Mouse (Mus musculus) layer of hippocampus, adult 9-10 months (tissue): Measurements from ENCODE around the gene Zfp993.
"Not testable (repeated sequence)": the region's sequence is repeated elsewhere in the genome, so short reads cannot be mapped to it uniquely, and the experiment has no call there.

Source experiments
- DNase-seq: peaks from one replicate; pipeline ENCODE4 v3.0.0; 2022; ENCODE audit warnings: low spot score

Gene Zfp993

DNA sequence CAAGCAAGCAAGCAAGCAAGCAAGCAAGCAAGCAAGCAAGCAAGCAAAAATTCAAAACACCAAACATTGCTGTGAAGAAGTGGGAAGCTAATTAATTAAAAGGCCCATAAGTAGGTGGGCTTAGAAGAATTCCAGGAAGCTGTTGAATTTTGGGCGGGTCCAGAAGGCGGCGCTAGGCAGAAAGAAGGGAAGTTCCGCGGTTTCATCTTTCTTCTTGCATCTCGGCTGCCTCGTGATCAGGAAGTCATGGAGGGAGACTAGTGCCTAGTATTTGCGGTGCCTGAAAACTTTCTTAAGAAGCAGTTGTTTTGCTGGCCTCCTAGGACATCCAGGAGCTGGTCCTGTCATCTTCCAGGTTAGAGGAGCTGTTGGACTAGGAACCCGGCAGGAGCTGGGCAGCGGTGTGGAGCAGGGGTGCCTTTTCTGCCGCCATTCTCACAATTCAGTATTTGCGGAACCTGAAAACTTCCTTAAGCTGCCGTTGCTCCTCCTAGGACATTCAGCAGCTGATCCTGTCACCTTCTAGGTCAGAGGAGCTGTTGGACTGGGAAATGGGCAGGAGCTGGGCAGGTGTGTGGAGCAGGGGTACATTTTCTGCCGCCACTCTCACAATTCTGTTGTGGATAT lies at the start of gene Zfp993:
Zfp993 (plus strand) TSS at position 188 of the 627 bp plus-strand sequence.
- DNase-seq, result not testable (repeated sequence)

DNA sequence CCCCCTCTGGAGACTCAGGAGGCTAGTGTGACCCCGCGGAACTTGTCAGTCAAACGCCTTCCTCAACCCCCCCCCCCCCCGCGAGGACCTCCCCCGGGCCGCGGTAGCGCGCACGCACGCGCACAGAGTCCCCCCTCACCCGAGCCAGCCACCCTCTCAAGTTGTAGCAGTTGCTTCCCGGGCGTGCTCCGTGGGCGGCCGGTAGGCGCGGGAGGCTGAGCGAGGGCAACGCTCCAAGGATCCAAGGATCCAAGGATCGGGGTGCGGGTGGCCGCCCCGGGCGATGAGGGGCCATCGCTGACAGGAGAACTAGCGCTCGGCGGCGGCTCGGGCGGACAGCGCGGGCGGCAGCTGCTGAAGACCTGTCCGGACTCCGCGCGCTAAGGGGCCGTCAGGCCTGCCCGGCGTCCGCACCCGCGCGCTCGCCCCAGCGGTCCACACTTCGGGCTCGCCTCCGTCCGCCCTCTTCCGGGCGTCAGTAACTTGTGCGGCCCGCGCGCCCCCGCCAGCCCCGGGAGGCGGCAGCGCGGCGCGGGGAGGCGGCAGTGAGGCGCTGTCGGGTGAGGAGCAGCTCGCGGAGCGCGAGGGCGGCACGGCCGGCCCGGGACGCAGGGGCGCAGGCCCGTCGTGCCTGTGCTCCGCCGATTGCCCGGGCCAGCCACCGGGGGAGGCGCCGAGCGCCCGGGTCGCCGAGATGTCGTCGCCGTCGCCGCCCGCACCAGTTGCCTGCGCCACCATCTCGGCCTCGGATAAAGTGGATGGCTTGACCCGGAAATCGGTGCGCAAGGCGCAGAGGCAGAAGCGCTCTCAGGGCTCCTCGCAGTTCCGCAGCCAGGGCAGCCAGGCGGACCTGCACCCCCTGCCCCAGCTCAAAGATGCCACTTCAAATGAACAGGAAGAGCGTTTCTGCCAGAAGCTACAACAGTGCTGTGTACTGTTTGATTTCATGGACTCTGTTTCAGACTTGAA lies 30.6 kb upstream of the Zfp993 start:
- DNase-seq, result not testable (repeated sequence)

DNA sequence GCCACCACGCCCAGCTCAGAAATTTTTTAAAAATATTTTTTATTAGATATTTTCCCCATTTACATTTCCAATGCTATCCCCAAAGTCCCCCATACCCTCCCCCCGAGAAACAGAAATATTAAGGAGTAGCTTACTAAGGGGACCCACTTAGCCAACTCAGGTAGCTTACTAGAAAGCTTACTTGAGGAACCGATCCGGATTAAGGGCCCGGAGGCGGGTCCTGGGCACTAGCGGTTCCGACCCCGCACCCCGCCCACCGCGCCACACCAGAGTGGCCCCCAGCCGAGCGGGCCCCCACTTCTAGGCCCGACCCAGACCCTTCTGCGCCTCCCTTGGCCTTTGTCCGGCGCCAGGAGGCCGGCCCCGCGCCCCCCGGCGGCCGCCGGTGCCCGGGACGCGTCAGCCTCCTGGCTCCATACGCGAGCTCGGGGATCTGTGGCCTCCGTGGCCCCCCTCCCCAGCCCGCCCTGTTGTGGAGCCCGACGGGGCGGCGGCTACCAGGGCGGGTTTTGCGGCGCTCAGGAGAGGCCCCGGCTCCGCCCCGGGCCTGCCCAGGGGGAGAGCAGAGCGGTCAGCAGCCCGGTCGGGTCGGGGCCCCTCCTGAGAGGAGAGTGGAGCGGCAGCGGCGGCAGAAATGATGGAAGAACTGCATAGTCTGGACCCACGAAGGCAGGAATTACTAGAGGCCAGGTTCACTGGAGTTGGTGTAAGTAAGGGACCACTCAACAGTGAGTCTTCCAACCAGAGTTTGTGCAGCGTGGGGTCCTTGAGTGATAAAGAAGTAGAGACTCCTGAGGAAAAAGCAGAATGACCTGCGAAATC lies 7.0 kb upstream of the Zfp993 start:
- not testable (repeated sequence) for DNase-seq

DNA sequence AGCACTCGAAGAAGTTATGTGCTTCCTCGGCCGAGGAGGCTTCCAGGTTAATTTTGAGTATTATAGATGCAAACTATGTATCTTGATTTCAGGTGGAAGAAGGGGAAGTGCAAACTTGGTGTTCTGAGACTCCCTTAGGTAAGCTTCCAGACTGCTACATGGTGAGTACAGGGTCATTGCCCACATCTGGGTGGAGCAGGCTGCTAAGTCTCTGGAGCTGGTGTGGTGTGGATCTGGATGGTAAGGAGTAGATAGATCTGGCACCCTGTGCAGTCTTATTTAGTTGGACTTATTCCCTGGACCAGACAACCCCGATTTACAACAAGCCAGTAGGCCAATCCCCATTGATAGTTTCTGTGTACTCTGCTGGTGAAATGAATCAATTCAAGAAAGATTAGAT lies 33.6 kb downstream of the Zfp993 start:
- DNase-seq, result not testable (repeated sequence)

DNA sequence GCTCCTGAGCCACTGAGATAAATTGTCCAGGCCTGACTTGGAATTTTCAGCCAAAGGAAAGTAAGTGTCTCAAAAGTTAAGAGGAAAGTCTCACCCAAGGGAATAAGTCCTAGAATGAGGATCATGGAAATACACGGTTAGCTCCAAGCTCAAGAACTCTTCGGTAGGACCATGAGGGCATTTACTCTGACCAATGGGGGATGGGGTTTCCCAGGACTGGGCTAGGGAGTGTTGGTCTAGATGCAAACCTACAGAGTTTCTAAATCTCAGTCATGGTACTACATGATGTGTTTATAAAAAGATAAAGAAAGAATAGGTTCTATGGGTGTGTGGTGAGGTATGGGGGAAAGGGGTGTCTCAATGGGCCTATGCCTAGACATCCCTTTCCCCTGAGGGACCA lies 38.9 kb downstream of the Zfp993 start:
- not testable (repeated sequence) for DNase-seq

DNA sequence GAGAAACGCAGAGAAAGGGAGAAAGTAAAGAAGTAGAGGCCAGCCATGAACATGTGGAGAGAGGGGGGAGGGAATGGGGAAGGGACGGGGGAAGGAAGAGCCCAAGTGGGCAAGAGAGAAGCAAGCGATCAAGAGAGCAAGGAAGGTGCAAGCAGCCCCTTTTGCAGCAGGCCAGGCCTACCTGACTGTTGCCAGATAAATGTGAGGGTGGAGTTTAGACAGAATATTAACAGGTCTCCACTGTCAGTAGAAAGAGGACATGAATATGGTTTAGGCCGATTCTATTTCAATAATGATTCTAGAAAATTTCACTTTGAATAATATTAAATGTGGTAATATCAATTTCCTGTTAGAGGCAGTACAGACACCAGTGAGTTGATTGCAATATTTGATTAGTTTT lies 39.4 kb downstream of the Zfp993 start:
- not testable (repeated sequence) for DNase-seq

DNA sequence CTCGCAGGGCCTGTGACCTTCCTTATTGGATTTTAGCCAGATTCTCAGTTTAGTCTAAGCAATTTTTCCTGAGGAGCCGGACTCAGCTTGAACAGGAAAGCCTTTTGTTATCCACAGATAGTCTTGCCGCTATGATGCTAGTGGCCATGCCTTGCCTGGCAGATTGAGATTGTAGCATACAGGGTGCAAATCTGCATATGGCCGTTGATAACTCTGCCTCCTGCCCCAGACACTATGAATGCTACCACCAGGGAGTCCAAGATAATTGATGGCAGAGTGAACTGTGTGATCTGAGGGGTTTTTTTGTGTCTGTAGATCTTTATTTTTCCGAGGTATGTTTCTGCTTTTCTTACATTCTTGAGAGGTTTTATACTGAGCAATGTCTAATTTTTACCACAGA lies 39.9 kb downstream of the Zfp993 start:
- DNase-seq, result not testable (repeated sequence)
